Mouse (Mus musculus) ES-E14 (cell line): Measurements from ENCODE around the gene Phf6. TPM values are rescaled to one million over a fixed set of nuclear protein-coding genes. Genes with fewer than 3 reads are reported as not detected.
"Not testable (repeated sequence)": the region's sequence is repeated elsewhere in the genome, so short reads cannot be mapped to it uniquely, and the experiment has no call there.

Experiments used
- DNase-seq: peaks from one replicate; pipeline ENCODE4 v3.0.0-alpha.2; 2013; ENCODE audit warnings: low read depth, low spot score
- H3K27ac ChIP-seq: 2 replicates; pipeline ENCODE4 v1.5.1; 2012; ENCODE audit warnings: low read depth, mild to moderate bottlenecking, low read length, moderate library complexity, mixed read lengths; ENCODE audit not compliant: poor library complexity, insufficient read depth, severe bottlenecking
- H3K36me3 ChIP-seq: 2 replicates; pipeline ENCODE4 v1.6.1; 2012; ENCODE audit warnings: mild to moderate bottlenecking, low read length, moderate library complexity, mixed read lengths; ENCODE audit not compliant: control insufficient read depth, poor library complexity, insufficient read depth, severe bottlenecking
- H3K4me1 ChIP-seq, 2 experiments: fragments of 150-350 bp in 1 of 2; sonication (generic) in 1 of 2; 2 replicates each; pipeline ENCODE4 v1.6.1; 2012; ENCODE audit warnings: low read length in 2 of 2, mild to moderate bottlenecking in 1 of 2, mixed read lengths in 1 of 2; ENCODE audit not compliant: control insufficient read depth in 2 of 2, insufficient read depth in 2 of 2, poor library complexity in 1 of 2
- H3K4me3 ChIP-seq, 2 experiments: fragments of 150-350 bp in 1 of 2; sonication (generic) in 1 of 2; 2 replicates each; pipeline ENCODE4 v1.5.1; 2012; ENCODE audit warnings: low read length in 2 of 2, low read depth in 1 of 2, mild to moderate bottlenecking in 1 of 2, mixed read lengths in 1 of 2; ENCODE audit not compliant: insufficient read depth in 1 of 2, poor library complexity in 1 of 2, severe bottlenecking in 1 of 2
- H3K9ac ChIP-seq: 2 replicates; pipeline ENCODE4 v1.6.1; 2012; ENCODE audit warnings: low read depth, mild to moderate bottlenecking, low read length, mixed read lengths; ENCODE audit not compliant: poor library complexity, insufficient read depth, severe bottlenecking
- H3K9me3 ChIP-seq: fragments of 150-350 bp; sonication (generic); 2 replicates; pipeline ENCODE4 v1.6.1; 2012; ENCODE audit warnings: low read depth, mild to moderate bottlenecking, low read length; ENCODE audit not compliant: control insufficient read depth, insufficient read depth
- CHD2 ChIP-seq: IDR thresholded peaks from 2 replicates; pipeline ENCODE4 v1.6.1; 2014; ENCODE audit warnings: mild to moderate bottlenecking, low read depth, low read length, inconsistent platforms
- HCFC1 ChIP-seq: IDR thresholded peaks from 2 replicates; pipeline ENCODE4 v1.6.1; 2012; ENCODE audit warnings: low read length, inconsistent platforms, borderline replicate concordance; ENCODE audit not compliant: insufficient read depth
- MAFK ChIP-seq: IDR thresholded peaks from 2 replicates; pipeline ENCODE4 v1.6.1; 2014; ENCODE audit warnings: mild to moderate bottlenecking, low read depth, low read length, inconsistent platforms; ENCODE audit not compliant: insufficient read depth
- ZC3H11A ChIP-seq: IDR thresholded peaks from 2 replicates; pipeline ENCODE4 v1.6.1; 2012; ENCODE audit warnings: low read depth, mild to moderate bottlenecking, inconsistent platforms, low read length, borderline replicate concordance
- ZNF384 ChIP-seq: IDR thresholded peaks from 2 replicates; pipeline ENCODE4 v1.6.1; 2012; ENCODE audit warnings: low read depth, low read length, inconsistent platforms
- in situ Hi-C, 2 experiments: fragments of 600-800 bp; cut with MboI; formaldehyde crosslinking; loops; one replicate each; pipeline ENCODE4 v1.15.1; 2025; ENCODE audit warnings: low sequenced_read_pairs in 2 of 2, inconsistent platforms in 1 of 2; ENCODE audit not compliant: unreplicated experiment in 2 of 2
- total RNA-seq: library from RNA; depleted of rRNA; stranded (reverse); fragments of 300-350 nt; gene quantifications from 2 replicates; pipeline ENCODE4 v1.2.3, GENCODE M21; 2012; rRNA removed

Phf6 gene
- 11.3 and 14.3 TPM in 2 replicates for total RNA-seq

- Histone ChIP-seq H3K9ac (peak within 1 kb of the TSS; percentile 93), H3K9me3 (no peaks in the 10 kb centered on the region), H3K4me3 (peak within 1 kb of the TSS; percentile 85 to 96), H3K4me1 (no peaks in the 10 kb centered on the region), H3K27ac (0 out of 2 replicates have a peak within 1 kb of the TSS, but pooled peaks have one; percentile 33), H3K36me3 (no peaks in the 10 kb centered on the region)
- peak; percentile 59 for DNase-seq
- no peak for TF ChIP-seq ZC3H11A
- TF ChIP-seq ZNF384: peak; percentile 72
- in situ Hi-C loops: no loop called here
Measured at GRCm38 (mm10) chrX:52911587-52912371, at the start of gene Phf6. Gene Phf6, plus strand, starts transcription at chrX:52912266.

GRCm38 (mm10) chrX:52864126-52864525 lies 47.9 kb upstream of the Phf6 start:
- no peaks in the 10 kb centered on the region for H3K4me1 ChIP-seq
- no peaks in the 10 kb centered on the region for H3K36me3 ChIP-seq
- in situ Hi-C loops: no loop called here
- no peak overlapping the region for H3K9ac ChIP-seq
- peak; percentile 6 for DNase-seq
- H3K27ac ChIP-seq: no peak overlapping the region
- no peak overlapping the region for H3K4me3 ChIP-seq
- H3K9me3 ChIP-seq: no peaks in the 10 kb centered on the region
- TF ChIP-seq MAFK (no peak), ZC3H11A (peak; percentile 16; the same call in 1 of the 2 replicates)

GRCm38 (mm10) chrX:52898486-52898885 lies 13.6 kb upstream of the Phf6 start:
- H3K36me3 ChIP-seq, H3K4me3 ChIP-seq, H3K4me1 ChIP-seq, DNase-seq, in situ Hi-C loops, H3K9ac ChIP-seq, H3K9me3 ChIP-seq, H3K27ac ChIP-seq: not testable (repeated sequence)

GRCm38 (mm10) chrX:52912372-52912728 lies 284 bp downstream of the Phf6 start:
- DNase-seq: no peak
- Histone ChIP-seq H3K9ac (peak overlapping the region; percentile 93), H3K27ac (0 out of 2 replicates have a peak overlapping the region, but pooled peaks have one; percentile 33), H3K4me3 (peak overlapping the region; percentile 85 to 96), H3K36me3 (no peaks in the 10 kb centered on the region), H3K9me3 (no peaks in the 10 kb centered on the region), H3K4me1 (no peaks in the 10 kb centered on the region)
- in situ Hi-C loops: no loop called here
- no peak for TF ChIP-seq ZNF384
- TF ChIP-seq ZC3H11A: no peak
- no peak for TF ChIP-seq MAFK
- TF ChIP-seq HCFC1: no peak
- TF ChIP-seq CHD2: no peak
